Mouse (Mus musculus): ENCODE data around the gene Bcl10. TPM values are rescaled to one million over a fixed set of nuclear protein-coding genes. Genes with fewer than 3 reads are reported as not detected.
"Not testable (repeated sequence)": the region's sequence is repeated elsewhere in the genome, so short reads cannot be mapped to it uniquely, and the experiment has no call there.

Bcl10 gene
- polyA plus RNA-seq, 1 experiment from 2014 or later: 36.5 TPM

- no peaks in the 10 kb centered on the region for H3K9me3 ChIP-seq (ENCODE audit: control insufficient read depth, low read length)
- H3K36me3 ChIP-seq (ENCODE audit: control insufficient read depth, insufficient read depth, low read length): no peaks in the 10 kb centered on the region
- peak overlapping the region; percentile 59 for H3K4me2 ChIP-seq
- H3K27ac ChIP-seq (ENCODE audit: low read depth, low read length): 0 out of 2 replicates have a peak overlapping the region, but pooled peaks have one; percentile 36
- no peak overlapping the region for H3K9ac ChIP-seq (ENCODE audit: low read depth, low read length)
- peak; percentile 70 for ATAC-seq (replicated peaks; ENCODE audit: low FRiP score)
- H3K27me3 ChIP-seq (replicated peaks; ENCODE audit: control insufficient read depth, insufficient read depth, low read length): peaks cover 12% of the 10 kb centered on the region
- H3K4me1 ChIP-seq (replicated peaks; ENCODE audit: control insufficient read depth, insufficient read depth, low read length): peaks cover 10% of the 10 kb centered on the region
- peak; percentile 65 for DNase-seq (ENCODE audit: low spot score)
- H3K4me3 ChIP-seq (ENCODE audit: low read depth, low read length): no peak overlapping the region
- 5% methylated on average over 10 of the region's 10 CpGs for WGBS
Measured at GRCm38 (mm10) chr3:145964473-145964872, 41.9 kb downstream of the Bcl10 start.

GRCm38 (mm10) chr3:145965583-145965982, 43.0 kb downstream of the Bcl10 start:
- 68% methylated on average over 3 of the region's 3 CpGs for WGBS
- DNase-seq (ENCODE audit: low spot score); H3K27ac ChIP-seq (ENCODE audit: low read depth, low read length); H3K9me3 ChIP-seq (ENCODE audit: control insufficient read depth, low read length); H3K36me3 ChIP-seq (ENCODE audit: control insufficient read depth, insufficient read depth, low read length); ATAC-seq (replicated peaks; ENCODE audit: low FRiP score); H3K4me1 ChIP-seq (replicated peaks; ENCODE audit: control insufficient read depth, insufficient read depth, low read length); H3K9ac ChIP-seq (ENCODE audit: low read depth, low read length); H3K4me3 ChIP-seq (ENCODE audit: low read depth, low read length); H3K4me2 ChIP-seq: not testable (repeated sequence)
- H3K27me3 ChIP-seq (replicated peaks; ENCODE audit: control insufficient read depth, insufficient read depth, low read length): peaks cover 12% of the 10 kb centered on the region

GRCm38 (mm10) chr3:145966806-145967205, 44.2 kb downstream of the Bcl10 start:
- ATAC-seq (replicated peaks; ENCODE audit: low FRiP score): no peak
- Histone ChIP-seq H3K4me1 (replicated peaks; ENCODE audit: control insufficient read depth, insufficient read depth, low read length) (peaks cover 10% of the 10 kb centered on the region), H3K27me3 (replicated peaks; ENCODE audit: control insufficient read depth, insufficient read depth, low read length) (peaks cover 12% of the 10 kb centered on the region), H3K27ac (ENCODE audit: low read depth, low read length) (no peak overlapping the region), H3K4me3 (ENCODE audit: low read depth, low read length) (no peak overlapping the region), H3K36me3 (ENCODE audit: control insufficient read depth, insufficient read depth, low read length) (no peaks in the 10 kb centered on the region), H3K9me3 (ENCODE audit: control insufficient read depth, low read length) (no peaks in the 10 kb centered on the region), H3K4me2 (no peak overlapping the region), H3K9ac (ENCODE audit: low read depth, low read length) (no peak overlapping the region)
- no peak for DNase-seq (ENCODE audit: low spot score)
- 86% methylated on average over 5 of the region's 5 CpGs for WGBS

- H3K9me3 ChIP-seq (ENCODE audit: control insufficient read depth, low read length): peaks cover 5% of the 10 kb centered on the region; the same call in 1 of the 2 replicates
- no peak overlapping the region for H3K27ac ChIP-seq (ENCODE audit: low read depth, low read length)
- no peak for DNase-seq (ENCODE audit: low spot score)
- no peak overlapping the region for H3K9ac ChIP-seq (ENCODE audit: low read depth, low read length)
- peak overlapping the region; percentile 1; the same call in 1 of the 2 replicates for H3K4me2 ChIP-seq
- 0 out of 2 replicates have a peak, but pooled peaks have one; percentile 24 for ATAC-seq (replicated peaks; ENCODE audit: low FRiP score)
- H3K27me3 ChIP-seq (replicated peaks; ENCODE audit: control insufficient read depth, insufficient read depth, low read length): no peaks in the 10 kb centered on the region
- no peaks in the 10 kb centered on the region for H3K36me3 ChIP-seq (ENCODE audit: control insufficient read depth, insufficient read depth, low read length)
- H3K4me3 ChIP-seq (ENCODE audit: low read depth, low read length): no peak overlapping the region
- no peaks in the 10 kb centered on the region; the same call in none of the 2 replicates for H3K4me1 ChIP-seq (replicated peaks; ENCODE audit: control insufficient read depth, insufficient read depth, low read length)
- WGBS: 31% methylated on average over 14 of the region's 14 CpGs
Measured at GRCm38 (mm10) chr3:145969031-145969501, 46.5 kb downstream of the Bcl10 start.

GRCm38 (mm10) chr3:145971501-145971900, 48.9 kb downstream of the Bcl10 start:
- no peak overlapping the region for H3K9ac ChIP-seq (ENCODE audit: low read depth, low read length)
- WGBS: 84% methylated on average over 10 of the region's 10 CpGs
- H3K27me3 ChIP-seq (replicated peaks; ENCODE audit: control insufficient read depth, insufficient read depth, low read length): no peaks in the 10 kb centered on the region
- no peaks in the 10 kb centered on the region for H3K36me3 ChIP-seq (ENCODE audit: control insufficient read depth, insufficient read depth, low read length)
- no peak overlapping the region for H3K4me2 ChIP-seq
- ATAC-seq (replicated peaks; ENCODE audit: low FRiP score) (no peak), DNase-seq (ENCODE audit: low spot score) (no peak)
- no peaks in the 10 kb centered on the region for H3K4me1 ChIP-seq (replicated peaks; ENCODE audit: control insufficient read depth, insufficient read depth, low read length)
- no peak overlapping the region for H3K4me3 ChIP-seq (ENCODE audit: low read depth, low read length)
- peaks cover 13% of the 10 kb centered on the region; the same call in 1 of the 2 replicates for H3K9me3 ChIP-seq (ENCODE audit: control insufficient read depth, low read length)
- H3K27ac ChIP-seq (ENCODE audit: low read depth, low read length): no peak overlapping the region

- DNase-seq (ENCODE audit: low spot score) (no peak), ATAC-seq (replicated peaks; ENCODE audit: low FRiP score) (no peak)
- no peak overlapping the region for H3K9ac ChIP-seq (ENCODE audit: low read depth, low read length)
- no peaks in the 10 kb centered on the region for H3K36me3 ChIP-seq (ENCODE audit: control insufficient read depth, insufficient read depth, low read length)
- WGBS: 88% methylated on average over 7 of the region's 7 CpGs
- H3K4me2 ChIP-seq: no peak overlapping the region
- H3K4me3 ChIP-seq (ENCODE audit: low read depth, low read length): no peak overlapping the region
- no peaks in the 10 kb centered on the region for H3K4me1 ChIP-seq (replicated peaks; ENCODE audit: control insufficient read depth, insufficient read depth, low read length)
- H3K27me3 ChIP-seq (replicated peaks; ENCODE audit: control insufficient read depth, insufficient read depth, low read length): no peaks in the 10 kb centered on the region
- H3K9me3 ChIP-seq (ENCODE audit: control insufficient read depth, low read length): peaks cover 17% of the 10 kb centered on the region; the same call in 1 of the 2 replicates
- no peak overlapping the region for H3K27ac ChIP-seq (ENCODE audit: low read depth, low read length)
Measured at GRCm38 (mm10) chr3:145974986-145975385, 52.4 kb downstream of the Bcl10 start.

Other genes with a start within 250 kb of the Bcl10 start
- 47.3 and 50.2 TPM in 2 replicates for gene Ddah1, start 164.1 kb upstream of the Bcl10 start, polyA plus RNA-seq (2014; fragmentation: Nextera tagmentation; extraction: Ambion mirVana)
- 37.4 and 39.6 TPM in 2 replicates for gene 2410004B18Rik, start 15.2 kb downstream of the Bcl10 start, polyA plus RNA-seq (2014; fragmentation: Nextera tagmentation; extraction: Ambion mirVana)
- 1.7 and 2.1 TPM in 2 replicates for gene Syde2, start 65.1 kb downstream of the Bcl10 start, polyA plus RNA-seq (2014; fragmentation: Nextera tagmentation; extraction: Ambion mirVana)
- gene Wdr63, start 185.3 kb downstream of the Bcl10 start, polyA plus RNA-seq (2014; fragmentation: Nextera tagmentation; extraction: Ambion mirVana): 0.99 and 1.6 TPM in 2 replicates
- 1.9 and 2.0 TPM in 2 replicates for gene Mcoln3, start 194.6 kb downstream of the Bcl10 start, polyA plus RNA-seq (2014; fragmentation: Nextera tagmentation; extraction: Ambion mirVana)
- gene Mcoln2, start 227.0 kb downstream of the Bcl10 start, polyA plus RNA-seq (2014; fragmentation: Nextera tagmentation; extraction: Ambion mirVana): 3.5 and 4.6 TPM in 2 replicates

Measured in liver, embryonic 11.5 days (tissue).